Mouse (Mus musculus) CH12.LX (cell line): ENCODE data around the gene Hist1h4c. TPM values are rescaled to one million over a fixed set of nuclear protein-coding genes. Genes with fewer than 3 reads are reported as not detected.

ENCODE experiments used
- DNase-seq: peaks from one replicate; pipeline ENCODE4 v3.0.0-alpha.2; 2013; ENCODE audit errors: extremely low read depth
- H3K27ac ChIP-seq: 2 replicates; pipeline ENCODE4 v1.5.1; 2012; ENCODE audit warnings: low read depth, mild to moderate bottlenecking, control low read depth, moderate library complexity; ENCODE audit not compliant: insufficient read depth
- H3K27me3 ChIP-seq: replicated peaks from 2 replicates; pipeline ENCODE3; 2012; ENCODE audit warnings: inconsistent platforms
- H3K36me3 ChIP-seq, 2 experiments: replicated peaks in 1 of 2; 2 replicates each; pipeline versions ENCODE3 to v1.6.1; 2012; ENCODE audit warnings: inconsistent platforms in 1 of 2, low read length in 1 of 2, mild to moderate bottlenecking in 1 of 2, mixed read lengths in 1 of 2, moderate library complexity in 1 of 2; ENCODE audit not compliant: control insufficient read depth in 1 of 2, insufficient read depth in 1 of 2
- H3K4me1 ChIP-seq, 2 experiments: 2 replicates each; pipeline ENCODE4 v1.6.1; 2012; ENCODE audit warnings: inconsistent platforms in 1 of 2, moderate library complexity in 1 of 2; ENCODE audit not compliant: insufficient read depth in 2 of 2, control insufficient read depth in 1 of 2
- H3K4me2 ChIP-seq: 2 replicates; pipeline ENCODE4 v1.6.1; 2012; ENCODE audit warnings: low read depth, mild to moderate bottlenecking, control low read depth; ENCODE audit not compliant: poor library complexity, insufficient read depth, severe bottlenecking
- H3K4me3 ChIP-seq, 3 experiments: fragments of 150-350 bp in 1 of 3; sonication (generic) in 1 of 3; replicated peaks in 1 of 3; 2 replicates each; pipeline versions ENCODE3 to v1.5.1; 2011 to 2012; ENCODE audit warnings: low read depth in 2 of 3, low read length in 2 of 3, mild to moderate bottlenecking in 2 of 3, moderate library complexity in 2 of 3, control low read depth in 1 of 3, improper control_type of control experiment in 1 of 3, inconsistent platforms in 1 of 3, mixed read lengths in 1 of 3; ENCODE audit not compliant: poor library complexity in 1 of 3
- H3K79me2 ChIP-seq: replicated peaks from 2 replicates; pipeline ENCODE4 v1.6.1; 2012; ENCODE audit warnings: mild to moderate bottlenecking, moderate library complexity; ENCODE audit not compliant: control insufficient read depth, poor library complexity, insufficient read depth, severe bottlenecking; ENCODE audit errors: extremely low read depth
- H3K9ac ChIP-seq: 2 replicates; pipeline ENCODE4 v1.6.1; 2012; ENCODE audit warnings: low read depth, mild to moderate bottlenecking, control low read depth, moderate library complexity; ENCODE audit not compliant: insufficient read depth
- H3K9me3 ChIP-seq: replicated peaks from 2 replicates; pipeline ENCODE3; 2012; ENCODE audit warnings: low read length, inconsistent platforms, mixed read lengths
- BHLHE40 ChIP-seq: IDR thresholded peaks from 2 replicates; pipeline ENCODE4 v1.6.1; 2011; ENCODE audit warnings: mild to moderate bottlenecking, low read depth, low read length, improper control_type of control experiment
- CHD2 ChIP-seq: IDR thresholded peaks from 2 replicates; pipeline ENCODE4 v1.6.1; 2011; ENCODE audit warnings: low read length, improper control_type of control experiment
- CTCF ChIP-seq, 2 experiments: IDR thresholded peaks in 1 of 2; conservative IDR thresholded peaks in 1 of 2; 2 replicates each; pipeline ENCODE4 v1.5.1; 2011 to 2012; ENCODE audit warnings: low read depth in 2 of 2, low read length in 2 of 2, improper control_type of control experiment in 1 of 2, inconsistent platforms in 1 of 2, mild to moderate bottlenecking in 1 of 2, moderate library complexity in 1 of 2
- ELF1 ChIP-seq: IDR thresholded peaks from 2 replicates; pipeline ENCODE4 v1.6.1; 2014; ENCODE audit warnings: low read depth, mild to moderate bottlenecking, inconsistent platforms, low read length, improper control_type of control experiment
- EP300 ChIP-seq: IDR thresholded peaks from 2 replicates; pipeline ENCODE4 v1.6.1; 2011; ENCODE audit warnings: low read length, improper control_type of control experiment
- GABPA ChIP-seq: IDR thresholded peaks from 2 replicates; pipeline ENCODE4 v1.6.1; 2012; ENCODE audit warnings: low read depth, low read length, improper control_type of control experiment, inconsistent platforms; ENCODE audit not compliant: insufficient replicate concordance
- IRF4 ChIP-seq: IDR thresholded peaks from 2 replicates; pipeline ENCODE4 v1.6.1; 2014; ENCODE audit warnings: low read depth, mild to moderate bottlenecking, inconsistent platforms, low read length, improper control_type of control experiment
- JUN ChIP-seq: IDR thresholded peaks from 2 replicates; pipeline ENCODE4 v1.6.1; 2011; ENCODE audit warnings: low read depth, mild to moderate bottlenecking, low read length, improper control_type of control experiment, moderate library complexity; ENCODE audit not compliant: insufficient read depth
- KAT2A ChIP-seq: IDR thresholded peaks from 2 replicates; pipeline ENCODE4 v1.6.1; 2012; ENCODE audit warnings: low read length, improper control_type of control experiment, inconsistent platforms; ENCODE audit not compliant: insufficient replicate concordance
- MAFK ChIP-seq: IDR thresholded peaks from 2 replicates; pipeline ENCODE4 v1.6.1; 2011; ENCODE audit warnings: low read length, improper control_type of control experiment; ENCODE audit not compliant: insufficient replicate concordance
- MAZ ChIP-seq: IDR thresholded peaks from 2 replicates; pipeline ENCODE4 v1.6.1; 2012; ENCODE audit warnings: low read depth, mild to moderate bottlenecking, inconsistent platforms, low read length, improper control_type of control experiment, moderate library complexity
- MEF2A ChIP-seq: IDR thresholded peaks from 2 replicates; pipeline ENCODE4 v1.6.1; 2014; ENCODE audit warnings: low read depth, mild to moderate bottlenecking, inconsistent platforms, low read length, improper control_type of control experiment, borderline replicate concordance
- MYC ChIP-seq: IDR thresholded peaks from 2 replicates; pipeline ENCODE4 v1.6.1; 2011; ENCODE audit warnings: low read depth, mild to moderate bottlenecking, improper control_type of control experiment, low read length
- NELFE ChIP-seq: IDR thresholded peaks from 2 replicates; pipeline ENCODE4 v1.6.1; 2011; ENCODE audit warnings: low read depth, low read length, improper control_type of control experiment
- PAX5 ChIP-seq: IDR thresholded peaks from 2 replicates; pipeline ENCODE4 v1.6.1; 2012; ENCODE audit warnings: low read length, inconsistent platforms, mixed read lengths
- POLR2A ChIP-seq: IDR thresholded peaks from 2 replicates; pipeline ENCODE4 v1.6.1; 2011; ENCODE audit warnings: low read depth, mild to moderate bottlenecking, improper control_type of control experiment, low read length
- RCOR1 ChIP-seq: conservative IDR thresholded peaks from 2 replicates; pipeline ENCODE4 v1.6.1; 2012; ENCODE audit warnings: low read depth, mild to moderate bottlenecking, inconsistent platforms, low read length, improper control_type of control experiment
- TBP ChIP-seq: conservative IDR thresholded peaks from 2 replicates; pipeline ENCODE4 v1.6.1; 2011; ENCODE audit warnings: low read depth, low read length, improper control_type of control experiment
- TCF12 ChIP-seq: IDR thresholded peaks from 2 replicates; pipeline ENCODE4 v1.6.1; 2014; ENCODE audit warnings: low read depth, mild to moderate bottlenecking, inconsistent platforms, low read length, improper control_type of control experiment
- USF2 ChIP-seq: conservative IDR thresholded peaks from 2 replicates; pipeline ENCODE4 v1.6.1; 2011; ENCODE audit warnings: low read depth, low read length, improper control_type of control experiment
- ZMIZ1 ChIP-seq: IDR thresholded peaks from 2 replicates; pipeline ENCODE4 v1.6.1; 2012; ENCODE audit warnings: low read depth, mild to moderate bottlenecking, inconsistent platforms, low read length, improper control_type of control experiment
- ZNF384 ChIP-seq: IDR thresholded peaks from 2 replicates; pipeline ENCODE4 v1.6.1; 2012; ENCODE audit warnings: low read depth, low read length, improper control_type of control experiment, inconsistent platforms
- dilution Hi-C: fragments of 300-500 bp; cut with MboI; formaldehyde crosslinking; loops from 2 replicates; pipeline ENCODE4 v1.14.3; 2020; ENCODE audit warnings: low sequenced_read_pairs; ENCODE audit not compliant: extremely low pct_unique_long_range_greater_than_20kb, extremely low pct_ligation_motif_present
- in situ Hi-C: fragments of 300-500 bp; cut with MboI; formaldehyde crosslinking; loops from 3 replicates; pipeline ENCODE4 v1.14.3; 2019; ENCODE audit warnings: low sequenced_read_pairs, low pct_ligation_motif_present, low pct_unique_long_range_greater_than_20kb, mixed read lengths
- polyA plus RNA-seq: library from polyadenylated mRNA; unstranded; fragments of >175 nt; gene quantifications from 2 replicates; pipeline ENCODE4 v1.2.1, GENCODE M21; 2012; ENCODE audit warnings: low read depth; ENCODE audit not compliant: insufficient read length
- total RNA-seq, 2 experiments: library from RNA; depleted of rRNA; stranded (reverse); fragments of 300-350 nt in 1 of 2; fragments of >200 nt in 1 of 2; gene quantifications; 2 replicates each; pipeline ENCODE4 v1.2.3; 2012 to 2014

Hist1h4c gene
- total and polyA plus RNA-seq, 3 experiments = 1.2 to 1,374 (median 6.9) TPM

- H3K27me3 ChIP-seq = no peaks in the 10 kb centered on the region
- no peak overlapping the region for H3K4me2 ChIP-seq
- H3K79me2 ChIP-seq = no peaks in the 10 kb centered on the region
- H3K9ac ChIP-seq = no peak overlapping the region
- H3K27ac ChIP-seq = no peak overlapping the region
- H3K36me3 ChIP-seq = no peaks in the 10 kb centered on the region
- DNase-seq = no peak
- peaks cover 8 to 29% of the 10 kb centered on the region in 2 experiments; a peak in 3 of 4 replicates for H3K4me1 ChIP-seq
- H3K9me3 ChIP-seq = no peaks in the 10 kb centered on the region
- no peak overlapping the region for H3K4me3 ChIP-seq
- dilution Hi-C loops = no loop called here
- TF ChIP-seq GABPA (no peak), TCF12 (no peak)
- TF ChIP-seq, all 38 proteins: peak for 0
- in situ Hi-C loops = loop anchor here (10.0 kb wide), 1 partner anchor 55 kb away; no protein-coding TSS in a partner anchor
Measured at GRCm38 (mm10) chr13:23689459-23689858, 8.8 kb downstream of the Hist1h4c start.

DNA sequence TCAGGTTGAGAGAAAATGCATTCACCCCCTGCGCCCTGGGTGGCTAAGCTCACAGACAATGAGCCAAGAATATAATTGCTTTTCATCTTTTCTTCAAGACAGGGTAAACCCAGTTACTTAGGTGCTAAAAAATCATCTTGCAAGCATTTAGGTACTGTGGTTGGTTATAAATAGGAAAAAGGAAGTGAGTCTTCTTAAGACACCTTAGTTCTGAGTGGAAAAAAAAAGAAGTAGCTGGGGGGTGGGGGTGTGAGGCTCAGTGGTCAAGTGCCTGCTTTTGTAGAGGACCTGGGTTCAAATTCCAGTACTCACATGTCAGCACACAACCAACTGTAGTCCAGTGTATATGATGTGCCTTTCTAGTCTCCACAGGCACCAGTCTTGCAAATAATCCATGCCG lies 9.3 kb downstream of the Hist1h4c start:
- no peaks in the 10 kb centered on the region for H3K27me3 ChIP-seq
- H3K36me3 ChIP-seq = no peaks in the 10 kb centered on the region
- no peak overlapping the region for H3K9ac ChIP-seq
- no peaks in the 10 kb centered on the region for H3K79me2 ChIP-seq
- no peak overlapping the region for H3K27ac ChIP-seq
- TF ChIP-seq TBP (no peak), EP300 (peak; percentile 81), ZNF384 (peak; percentile 92), CHD2 (peak; percentile 67), MEF2A (peak; percentile 87), TCF12 (peak; percentile 34; the same call in 1 of the 2 replicates), GABPA (no peak), BHLHE40 (0 out of 2 replicates have a peak, but pooled peaks have one; percentile 33), IRF4 (peak; percentile 74)
- dilution Hi-C loops = no loop called here
- no peak overlapping the region; the same call in 1 of the 2 replicates for H3K4me2 ChIP-seq
- H3K4me1 ChIP-seq = peaks cover 8 to 29% of the 10 kb centered on the region in 2 experiments; a peak in 3 of 4 replicates
- in situ Hi-C loops = loop anchor here (10.0 kb wide), 1 partner anchor 54 kb away; no protein-coding TSS in a partner anchor
- H3K4me3 ChIP-seq = no peak overlapping the region
- no peaks in the 10 kb centered on the region for H3K9me3 ChIP-seq
- DNase-seq = peak; percentile 64

DNA sequence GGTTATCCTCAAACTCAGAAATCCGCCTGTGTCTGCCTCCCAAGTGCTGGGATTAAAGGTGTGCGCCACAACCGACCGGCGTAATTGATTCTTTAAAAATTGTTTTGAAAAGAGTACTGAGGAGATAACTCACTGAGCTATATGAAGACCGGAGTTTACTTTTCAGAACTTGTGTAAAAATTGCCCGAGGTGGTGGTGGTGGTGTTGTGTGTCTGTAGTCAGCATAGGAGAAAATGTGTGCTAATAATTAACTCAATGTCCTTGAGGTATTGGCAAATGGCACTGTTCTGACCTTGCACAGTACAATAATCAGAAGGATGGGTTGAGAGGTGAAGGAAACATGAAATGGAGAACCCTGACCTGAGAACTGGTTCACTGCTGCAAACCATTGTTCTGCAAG lies 10.3 kb downstream of the Hist1h4c start:
- in situ Hi-C loops (loop anchor here (10.0 kb wide), 1 partner anchor 53 kb away; no protein-coding TSS in a partner anchor), dilution Hi-C loops (no loop called here)
- Histone ChIP-seq H3K36me3 (no peaks in the 10 kb centered on the region), H3K27ac (0 out of 2 replicates have a peak overlapping the region, but pooled peaks have one; percentile 28), H3K9ac (no peak overlapping the region), H3K4me2 (peak overlapping the region; percentile 24; the same call in 1 of the 2 replicates), H3K4me3 (no peak overlapping the region), H3K27me3 (no peaks in the 10 kb centered on the region), H3K79me2 (no peaks in the 10 kb centered on the region), H3K4me1 (peaks cover 8 to 29% of the 10 kb centered on the region in 2 experiments; a peak in 3 of 4 replicates), H3K9me3 (no peaks in the 10 kb centered on the region)
- TF ChIP-seq RCOR1 (no peak), POLR2A (no peak), MYC (no peak), ELF1 (no peak), NELFE (no peak), CTCF (conservative IDR thresholded peaks at IDR 0.05 in 1 of 2, IDR thresholded peaks at IDR 0.05 in 1 of 2; ENCODE audit: low read depth in 2 of 2, low read length in 2 of 2) (no peak), USF2 (no peak), CHD2 (no peak), IRF4 (no peak), ZMIZ1 (no peak), MAZ (no peak), JUN (no peak), TCF12 (no peak), MAFK (no peak), PAX5 (no peak), TBP (no peak), EP300 (no peak), KAT2A (no peak)
- no peak for DNase-seq
